Mouse (Mus musculus): ENCODE measurements around the gene Lrrc32. TPM values are rescaled to one million over a fixed set of nuclear protein-coding genes. Genes with fewer than 3 reads are reported as not detected.

Lrrc32 gene
- polyA plus RNA-seq (2011; ENCODE audit: insufficient read depth, insufficient read length, low read depth, missing spikeins), result 4.9 and 5.9 TPM in 2 replicates

- TF ChIP-seq EP300 (IDR thresholded peaks at IDR 0.05; ENCODE audit: insufficient read depth, low read depth, low read length) (no peak), POLR2A (IDR thresholded peaks at IDR 0.05; ENCODE audit: insufficient read depth, low read length) (no peak), CTCF (IDR thresholded peaks at IDR 0.05; ENCODE audit: low read depth, low read length) (no peak)
- Histone ChIP-seq H3K9me3 (replicated peaks; ENCODE audit: control insufficient read depth, insufficient read depth, low read length, poor library complexity, severe bottlenecking) (no peaks in the 10 kb centered on the region), H3K27ac (ENCODE audit: insufficient read depth, low read length) (no peak within 1 kb of the TSS), H3K9ac (ENCODE audit: low read depth, poor library complexity, severe bottlenecking) (peak within 1 kb of the TSS; percentile 33; the same call in 1 of the 2 replicates), H3K36me3 (ENCODE audit: control insufficient read depth, insufficient read depth, low read length, poor library complexity, severe bottlenecking) (no peaks in the 10 kb centered on the region), H3K4me1 (ENCODE audit: control insufficient read depth, insufficient read depth, low read length) (no peaks in the 10 kb centered on the region), H3K4me3 (ENCODE audit: low read depth, low read length) (peak within 1 kb of the TSS; percentile 75), H3K27me3 (ENCODE audit: control insufficient read depth, insufficient read depth, low read length, poor library complexity, severe bottlenecking) (no peaks in the 10 kb centered on the region; the same call in 1 of the 2 replicates)
Measured at GRCm38 (mm10) chr7:98489131-98489530, at the start of gene Lrrc32. Lrrc32 (plus strand) TSS chr7:98489283.

GRCm38 (mm10) chr7:98439956-98440466 lies 49.1 kb upstream of the Lrrc32 start, which contains the start of gene Gucy2d:
Gucy2d (plus strand) TSS chr7:98440416.
- Histone ChIP-seq H3K27me3 (ENCODE audit: control insufficient read depth, insufficient read depth, low read length, poor library complexity, severe bottlenecking) (no peaks in the 10 kb centered on the region), H3K4me1 (ENCODE audit: control insufficient read depth, insufficient read depth, low read length) (no peaks in the 10 kb centered on the region), H3K9ac (ENCODE audit: low read depth, poor library complexity, severe bottlenecking) (no peak within 1 kb of the TSS), H3K27ac (ENCODE audit: insufficient read depth, low read length) (no peak within 1 kb of the TSS), H3K9me3 (replicated peaks; ENCODE audit: control insufficient read depth, insufficient read depth, low read length, poor library complexity, severe bottlenecking) (no peaks in the 10 kb centered on the region), H3K36me3 (ENCODE audit: control insufficient read depth, insufficient read depth, low read length, poor library complexity, severe bottlenecking) (no peaks in the 10 kb centered on the region), H3K4me3 (ENCODE audit: low read depth, low read length) (no peak within 1 kb of the TSS)
- TF ChIP-seq POLR2A (IDR thresholded peaks at IDR 0.05; ENCODE audit: insufficient read depth, low read length), result no peak
- no peak for TF ChIP-seq CTCF (IDR thresholded peaks at IDR 0.05; ENCODE audit: low read depth, low read length)
- no peak for TF ChIP-seq EP300 (IDR thresholded peaks at IDR 0.05; ENCODE audit: insufficient read depth, low read depth, low read length)

DNA sequence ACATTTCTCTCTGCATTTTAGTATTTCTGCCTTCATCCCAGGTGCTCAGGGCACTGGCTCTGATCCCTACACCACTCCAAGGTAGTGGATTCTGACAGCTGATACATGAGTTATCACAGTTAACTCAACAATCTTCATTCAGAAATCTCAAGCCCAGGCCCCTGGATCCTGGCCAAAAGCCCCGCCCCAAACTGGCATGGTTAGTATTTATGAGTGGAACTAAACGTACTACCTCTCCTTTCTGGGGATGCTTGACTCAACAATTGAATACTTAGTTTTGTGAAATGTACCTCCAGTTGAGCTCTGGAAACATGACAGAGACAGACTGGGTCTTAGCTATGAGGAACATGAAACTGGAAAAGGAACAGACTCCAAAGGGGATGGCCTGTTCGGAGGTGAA lies 42.2 kb upstream of the Lrrc32 start:
- Histone ChIP-seq H3K4me3 (ENCODE audit: low read depth, low read length) (no peak overlapping the region), H3K27me3 (ENCODE audit: control insufficient read depth, insufficient read depth, low read length, poor library complexity, severe bottlenecking) (no peaks in the 10 kb centered on the region), H3K9ac (ENCODE audit: low read depth, poor library complexity, severe bottlenecking) (no peak overlapping the region), H3K27ac (ENCODE audit: insufficient read depth, low read length) (no peak overlapping the region), H3K4me1 (ENCODE audit: control insufficient read depth, insufficient read depth, low read length) (no peaks in the 10 kb centered on the region), H3K36me3 (ENCODE audit: control insufficient read depth, insufficient read depth, low read length, poor library complexity, severe bottlenecking) (no peaks in the 10 kb centered on the region), H3K9me3 (replicated peaks; ENCODE audit: control insufficient read depth, insufficient read depth, low read length, poor library complexity, severe bottlenecking) (no peaks in the 10 kb centered on the region)
- TF ChIP-seq CTCF (IDR thresholded peaks at IDR 0.05; ENCODE audit: low read depth, low read length), result no peak
- TF ChIP-seq POLR2A (IDR thresholded peaks at IDR 0.05; ENCODE audit: insufficient read depth, low read length), result no peak
- TF ChIP-seq EP300 (IDR thresholded peaks at IDR 0.05; ENCODE audit: insufficient read depth, low read depth, low read length), result no peak

DNA sequence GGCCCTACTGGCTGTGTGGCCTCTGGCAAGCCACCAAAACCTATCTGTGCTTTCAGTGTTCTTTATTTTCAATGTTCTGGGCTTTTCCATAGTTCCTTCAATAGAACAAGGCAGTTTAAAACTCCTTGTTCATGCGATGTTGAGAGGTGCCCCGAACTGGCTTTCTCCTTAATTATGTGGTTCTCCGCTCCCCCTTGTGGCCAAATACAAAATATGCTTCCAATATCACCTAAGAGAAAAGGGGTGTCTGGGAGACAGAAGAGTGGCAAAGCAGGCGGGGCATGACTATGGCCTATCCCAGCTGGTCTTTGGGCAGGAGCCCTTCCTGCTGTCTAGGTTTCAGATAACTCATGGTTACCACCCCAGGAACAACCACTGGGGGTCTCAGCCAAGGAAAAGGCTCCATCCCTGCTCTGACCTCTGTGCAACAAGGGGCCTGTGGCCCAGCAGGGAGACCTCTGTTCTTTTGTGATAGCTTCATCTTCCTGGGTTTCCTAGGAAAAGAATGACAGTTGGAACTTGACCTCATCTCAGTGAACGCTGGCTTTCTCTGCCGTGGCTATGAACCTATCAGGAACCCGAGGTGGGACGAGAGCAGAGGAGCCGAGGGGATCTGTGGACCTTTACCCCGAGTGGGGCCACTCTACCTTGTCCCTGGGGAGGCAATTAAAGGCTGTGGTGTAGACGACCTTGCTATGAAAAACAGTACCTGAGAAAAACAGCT lies 41.3 kb upstream of the Lrrc32 start:
- Histone ChIP-seq H3K27ac (ENCODE audit: insufficient read depth, low read length) (no peak overlapping the region), H3K27me3 (ENCODE audit: control insufficient read depth, insufficient read depth, low read length, poor library complexity, severe bottlenecking) (no peaks in the 10 kb centered on the region), H3K4me1 (ENCODE audit: control insufficient read depth, insufficient read depth, low read length) (no peaks in the 10 kb centered on the region), H3K9ac (ENCODE audit: low read depth, poor library complexity, severe bottlenecking) (no peak overlapping the region), H3K9me3 (replicated peaks; ENCODE audit: control insufficient read depth, insufficient read depth, low read length, poor library complexity, severe bottlenecking) (no peaks in the 10 kb centered on the region), H3K4me3 (ENCODE audit: low read depth, low read length) (no peak overlapping the region), H3K36me3 (ENCODE audit: control insufficient read depth, insufficient read depth, low read length, poor library complexity, severe bottlenecking) (no peaks in the 10 kb centered on the region)
- TF ChIP-seq CTCF (IDR thresholded peaks at IDR 0.05; ENCODE audit: low read depth, low read length), result no peak
- no peak for TF ChIP-seq POLR2A (IDR thresholded peaks at IDR 0.05; ENCODE audit: insufficient read depth, low read length)
- TF ChIP-seq EP300 (IDR thresholded peaks at IDR 0.05; ENCODE audit: insufficient read depth, low read depth, low read length), result no peak

DNA sequence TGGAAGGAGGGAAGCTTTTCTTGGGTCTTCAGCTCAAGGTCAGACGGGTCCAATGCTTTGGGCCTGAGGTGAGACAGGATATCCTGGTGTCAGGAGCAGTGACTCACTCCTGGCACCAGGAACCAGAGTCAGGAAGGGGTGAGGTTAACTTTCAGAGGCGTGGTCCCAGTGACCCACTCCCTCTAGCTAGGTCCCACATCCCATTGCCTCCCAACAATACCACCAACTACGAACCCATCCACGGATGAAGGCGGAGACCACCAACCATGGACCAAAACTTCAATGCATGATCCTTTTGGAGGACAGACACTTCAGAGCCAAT lies 40.8 kb upstream of the Lrrc32 start:
- H3K9ac ChIP-seq (ENCODE audit: low read depth, poor library complexity, severe bottlenecking), result no peak overlapping the region
- no peaks in the 10 kb centered on the region for H3K36me3 ChIP-seq (ENCODE audit: control insufficient read depth, insufficient read depth, low read length, poor library complexity, severe bottlenecking)
- H3K4me3 ChIP-seq (ENCODE audit: low read depth, low read length), result no peak overlapping the region
- no peak overlapping the region for H3K27ac ChIP-seq (ENCODE audit: insufficient read depth, low read length)
- no peaks in the 10 kb centered on the region for H3K27me3 ChIP-seq (ENCODE audit: control insufficient read depth, insufficient read depth, low read length, poor library complexity, severe bottlenecking)
- H3K9me3 ChIP-seq (replicated peaks; ENCODE audit: control insufficient read depth, insufficient read depth, low read length, poor library complexity, severe bottlenecking), result no peaks in the 10 kb centered on the region
- no peaks in the 10 kb centered on the region for H3K4me1 ChIP-seq (ENCODE audit: control insufficient read depth, insufficient read depth, low read length)
- TF ChIP-seq POLR2A (IDR thresholded peaks at IDR 0.05; ENCODE audit: insufficient read depth, low read length), result no peak
- TF ChIP-seq EP300 (IDR thresholded peaks at IDR 0.05; ENCODE audit: insufficient read depth, low read depth, low read length), result no peak
- TF ChIP-seq CTCF (IDR thresholded peaks at IDR 0.05; ENCODE audit: low read depth, low read length), result no peak

- Histone ChIP-seq H3K9me3 (replicated peaks; ENCODE audit: control insufficient read depth, insufficient read depth, low read length, poor library complexity, severe bottlenecking) (no peaks in the 10 kb centered on the region), H3K4me1 (ENCODE audit: control insufficient read depth, insufficient read depth, low read length) (no peaks in the 10 kb centered on the region), H3K27me3 (ENCODE audit: control insufficient read depth, insufficient read depth, low read length, poor library complexity, severe bottlenecking) (no peaks in the 10 kb centered on the region), H3K36me3 (ENCODE audit: control insufficient read depth, insufficient read depth, low read length, poor library complexity, severe bottlenecking) (no peaks in the 10 kb centered on the region), H3K4me3 (ENCODE audit: low read depth, low read length) (no peak overlapping the region), H3K9ac (ENCODE audit: low read depth, poor library complexity, severe bottlenecking) (no peak overlapping the region), H3K27ac (ENCODE audit: insufficient read depth, low read length) (no peak overlapping the region)
- TF ChIP-seq EP300 (IDR thresholded peaks at IDR 0.05; ENCODE audit: insufficient read depth, low read depth, low read length) (no peak), POLR2A (IDR thresholded peaks at IDR 0.05; ENCODE audit: insufficient read depth, low read length) (no peak), CTCF (IDR thresholded peaks at IDR 0.05; ENCODE audit: low read depth, low read length) (no peak)
Measured at GRCm38 (mm10) chr7:98449696-98450095, 39.4 kb upstream of the Lrrc32 start.
